Mouse (Mus musculus) adrenal gland, postnatal 4 days (tissue): Measurements from ENCODE around the gene Oscp1. TPM values are rescaled to one million over a fixed set of nuclear protein-coding genes. Genes with fewer than 3 reads are reported as not detected.

Experiments
- total RNA-seq, 2 experiments: library from RNA; stranded (reverse); gene quantifications; 2 replicates each; pipeline ENCODE4 v1.2.3; 2021

The Oscp1 gene
- total RNA-seq, 2 experiments from 2014 or later = 12.3 to 15.7 TPM

Other genes starting within 250 kb of the Oscp1 start
- 1 to 10 TPM; 2.0 to 2.3 TPM for gene Csf3r, start 34.0 kb upstream of the Oscp1 start, total RNA-seq
- gene Mrps15, start 11.6 kb upstream of the Oscp1 start, total RNA-seq = 10 to 100 TPM; 72.5 to 73.9 TPM
- 10 to 100 TPM; 26.7 to 27.1 TPM for gene Lsm10, start 38.1 kb downstream of the Oscp1 start, total RNA-seq
- gene Stk40, start 45.4 kb downstream of the Oscp1 start, total RNA-seq = 10 to 100 TPM; 25.9 to 30.5 TPM
- 10 to 100 TPM; 67.2 to 69.6 TPM for gene Eva1b, start 89.2 kb downstream of the Oscp1 start, total RNA-seq
- 1 to 10 TPM; 4.2 to 4.3 TPM for gene Sh3d21, start 104.9 kb downstream of the Oscp1 start, total RNA-seq
- 100 to 1,000 TPM; 319 to 332 TPM for gene Thrap3, start 144.2 kb downstream of the Oscp1 start, total RNA-seq
- 10 to 100 TPM; 64.1 to 70.7 TPM for gene Map7d1, start 197.8 kb downstream of the Oscp1 start, total RNA-seq
- gene Trappc3, start 203.8 kb downstream of the Oscp1 start, total RNA-seq = 10 to 100 TPM; 70.0 to 75.4 TPM
- 10 to 100 TPM in 1 of 2 experiments, 1 to 10 TPM in 1; 9.3 to 12.8 TPM for gene Col8a2, start 228.2 kb downstream of the Oscp1 start, total RNA-seq